Mouse (Mus musculus) cerebellum, adult 2 months (tissue): Measurements from ENCODE around the gene Otogl.

ENCODE experiments used
- CTCF ChIP-seq: fragments of 200-500 bp; IDR thresholded peaks from 2 replicates; pipeline ENCODE4 v1.5.1; 2011; ENCODE audit warnings: low read depth, mild to moderate bottlenecking, control low read depth, low read length, moderate library complexity, borderline replicate concordance; ENCODE audit not compliant: insufficient read depth
- POLR2A ChIP-seq: fragments of 200-500 bp; IDR thresholded peaks from 2 replicates; pipeline ENCODE4 v1.6.1; 2011; ENCODE audit warnings: low read length, control low read depth, borderline replicate concordance; ENCODE audit not compliant: insufficient read depth

DNA sequence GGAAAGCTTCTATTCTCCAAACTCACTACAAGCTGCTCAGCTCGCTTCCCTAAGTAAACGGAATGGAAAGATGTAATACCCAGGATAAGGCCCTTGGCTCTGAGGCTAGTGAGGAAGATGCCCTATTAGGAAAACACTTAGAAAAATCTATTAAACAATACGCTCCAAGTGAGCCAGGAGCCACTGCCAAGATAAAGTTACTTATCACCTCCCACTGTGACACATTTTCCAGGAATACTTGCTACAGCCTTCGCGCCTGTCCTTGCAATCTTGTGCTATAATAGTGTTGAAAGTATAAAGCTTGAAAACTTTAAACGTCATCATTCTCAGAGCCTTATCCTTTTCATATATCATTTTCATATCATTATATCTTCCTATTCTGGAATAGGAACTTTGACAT lies 28.4 kb upstream of the Otogl start:
- TF ChIP-seq CTCF, result no peak
- TF ChIP-seq POLR2A, result no peak
